ENCODE assay signal across 10 mouse cellular contexts in genomic region chr1:189879212-189879611, GRCm38 (mm10). TPM values are rescaled to one million over a fixed set of nuclear protein-coding genes. Genes with fewer than 3 reads are reported as not detected.
DNase-seq lines count a peak whose midpoint lies in the region; ATAC-seq and TF ChIP-seq lines count a peak whose summit lies in the region.
"Had no signal": no experiment of that assay in that cellular context is flagged by ENCODE, and none has a peak within 500 bp of the region (broad histone marks: within the 10 kb centered on the region; RNA-seq: fewer than 3 reads in every experiment).

No protein-coding gene starts in this region.

- no peaks in the 10 kb centered on the region for H3K79me2 ChIP-seq in heart, adult 2 months (replicated peaks; ENCODE audit: control insufficient read depth, insufficient read depth, low read length)

- CTCF ChIA-PET in Patski (lab: Charles Lee), result interaction anchor here (0.7 to 1.9 kb wide), 12 partner anchors 9 to 175 kb away, joined by 3 to 5 read pairs (median 3); no protein-coding TSS in a partner anchor

- TF ChIP-seq CTCF in heart, adult 2 months (IDR thresholded peaks at IDR 0.05), result peak; percentile 51
- TF ChIP-seq CTCF in Patski (IDR thresholded peaks at IDR 0.05), result no peak

- H3K9ac ChIP-seq in heart, adult 2 months (ENCODE audit: low read depth, low read length), result no peak overlapping the region
- no peak overlapping the region for H3K9ac ChIP-seq in limb, embryonic 11.5 days (ENCODE audit: low read length)
- no peak overlapping the region for H3K9ac ChIP-seq in limb, embryonic 13.5 days

- intact Hi-C loops in heart, adult 2 months (cut with DNase I), result no loop called here
- intact Hi-C loops in heart, postnatal 25 days (cut with DNase I), result no loop called here

- 46% methylated on average over 2 of the region's 2 CpGs for WGBS in heart, adult 2 months
- WGBS in limb, embryonic 11.5 days, result 76% methylated on average over 2 of the region's 2 CpGs
- 72% methylated on average over 2 of the region's 2 CpGs for WGBS in limb, embryonic 10.5 days
- 57% methylated on average over 2 of the region's 2 CpGs for WGBS in limb, embryonic 13.5 days

- POLR2A ChIA-PET in Patski (lab: Charles Lee), result interaction anchor here (0.9 kb wide), 1 partner anchor 177 kb away, joined by 3 read pairs; no protein-coding TSS in a partner anchor

- no peak overlapping the region for H3K4me2 ChIP-seq in limb, embryonic 11.5 days (ENCODE audit: low read depth, severe bottlenecking)
- no peak overlapping the region for H3K4me2 ChIP-seq in limb, embryonic 13.5 days (replicated peaks)

- TF ChIP-seq POLR2A in heart, adult 2 months (IDR thresholded peaks at IDR 0.05; ENCODE audit: insufficient read depth, low read depth, low read length), result no peak

- no peak for DNase-seq in heart, adult 2 months
- DNase-seq in heart, postnatal 25 days (ENCODE audit: low spot score), result no peak
- DNase-seq in limb, embryonic 11.5 days (ENCODE audit: low spot score), result no peak
- DNase-seq in limb, embryonic 10.5 days (ENCODE audit: low spot score), result no peak
- DNase-seq in Patski (ENCODE audit: low read depth, low spot score), result no peak
- DNase-seq in cerebellum, postnatal 14 days, result no peak
- no peak for DNase-seq in urinary bladder, postnatal 36 days (ENCODE audit: low spot score in 2 of 2)
- DNase-seq: layer of hippocampus, postnatal 36 days had no signal

- no peak for TF ChIP-seq EP300 in heart, adult 2 months (IDR thresholded peaks at IDR 0.05; ENCODE audit: insufficient read depth, low read depth, low read length)

- no peaks in the 10 kb centered on the region for H3K36me3 ChIP-seq in heart, adult 2 months (ENCODE audit: control insufficient read depth, insufficient read depth, low read length)
- H3K36me3 ChIP-seq in limb, embryonic 11.5 days (ENCODE audit: control insufficient read depth, insufficient read depth, low read length), result no peaks in the 10 kb centered on the region
- peaks cover 14% of the 10 kb centered on the region for H3K36me3 ChIP-seq in limb, embryonic 10.5 days
- peaks cover 35% of the 10 kb centered on the region for H3K36me3 ChIP-seq in limb, embryonic 13.5 days

- no peaks in the 10 kb centered on the region for H3K9me3 ChIP-seq in limb, embryonic 11.5 days (ENCODE audit: control insufficient read depth, low read length)
- H3K9me3 ChIP-seq in limb, embryonic 10.5 days (replicated peaks), result no peaks in the 10 kb centered on the region
- H3K9me3 ChIP-seq in limb, embryonic 13.5 days, result no peaks in the 10 kb centered on the region

- peaks cover 12% of the 10 kb centered on the region for H3K4me1 ChIP-seq in heart, adult 2 months (ENCODE audit: control insufficient read depth, insufficient read depth, low read length)
- peaks cover 9% of the 10 kb centered on the region; the same call in 1 of the 2 replicates for H3K4me1 ChIP-seq in limb, embryonic 11.5 days (ENCODE audit: control insufficient read depth, insufficient read depth, low read length)
- peaks cover 40% of the 10 kb centered on the region for H3K4me1 ChIP-seq in limb, embryonic 10.5 days
- peaks cover 41% of the 10 kb centered on the region for H3K4me1 ChIP-seq in limb, embryonic 13.5 days

- in situ Hi-C loops in Patski (cut with MboI; ENCODE audit: low pct_unique_long_range_greater_than_20kb), result loop anchor here (5.0 kb wide), 1 partner anchor 92 kb away; no protein-coding TSS in a partner anchor

- ATAC-seq in limb, embryonic 11.5 days (ENCODE audit: insufficient number of reproducible peaks, low FRiP score, low TSS enrichment, low read depth), result 0 out of 2 replicates have a peak, but pooled peaks have one; percentile 3
- peak; percentile 55 for ATAC-seq in Patski
- ATAC-seq in limb, embryonic 13.5 days (ENCODE audit: low FRiP score, low read depth), result 0 out of 2 replicates have a peak, but pooled peaks have one; percentile 21

- H3K4me3 ChIP-seq in heart, adult 2 months, result no peak overlapping the region
- no peak overlapping the region for H3K4me3 ChIP-seq in limb, embryonic 11.5 days (ENCODE audit: low read depth, low read length)
- H3K4me3 ChIP-seq in limb, embryonic 10.5 days, result no peak overlapping the region
- H3K4me3 ChIP-seq in limb, embryonic 13.5 days, result no peak overlapping the region
- H3K4me3 ChIP-seq: erythroblast, embryonic 14.5 days had no signal

- H3K27ac ChIP-seq in heart, adult 2 months, result peak overlapping the region; percentile 17; the same call in 1 of the 2 replicates
- no peak overlapping the region for H3K27ac ChIP-seq in limb, embryonic 11.5 days (replicated peaks; ENCODE audit: low read depth, low read length)
- no peak overlapping the region for H3K27ac ChIP-seq in limb, embryonic 10.5 days
- H3K27ac ChIP-seq in limb, embryonic 13.5 days, result peak overlapping the region; percentile 33; the same call in 1 of the 2 replicates

- no peaks in the 10 kb centered on the region for H3K27me3 ChIP-seq in heart, adult 2 months (ENCODE audit: control insufficient read depth, insufficient read depth, low read length)
- H3K27me3 ChIP-seq in limb, embryonic 11.5 days (ENCODE audit: control insufficient read depth, insufficient read depth, low read length), result no peaks in the 10 kb centered on the region
- no peaks in the 10 kb centered on the region for H3K27me3 ChIP-seq in limb, embryonic 10.5 days (ENCODE audit: low read depth, poor library complexity, severe bottlenecking)
- H3K27me3 ChIP-seq in Patski, result no peaks in the 10 kb centered on the region
- no peaks in the 10 kb centered on the region for H3K27me3 ChIP-seq in limb, embryonic 13.5 days

RNA-seq across cellular contexts. Expression of gene Smyd2, which starts 43.0 kb away (rescaled TPM):
- 10 to 100 TPM; 81.5 to 99.2 TPM for total RNA-seq in heart, adult 2 months (2021)
- polyA plus RNA-seq in heart, adult 2 months (2012; rRNA removed), result 117 and 142 TPM in 2 replicates
- total RNA-seq in heart, postnatal 25 days (2021), result 100 to 1,000 TPM; 105 to 109 TPM
- polyA plus RNA-seq in limb, embryonic 11.5 days (2014; fragmentation: Nextera tagmentation; extraction: Ambion mirVana), result 71.5 and 71.8 TPM in 2 replicates
- polyA plus RNA-seq in limb, embryonic 10.5 days (2016; fragmentation: Nextera tagmentation; extraction: Ambion mirVana), result 79.5 and 89.4 TPM in 2 replicates
- 113 TPM for polyA plus RNA-seq in Patski (2021)
- 87.3 and 92.9 TPM in 2 replicates for polyA plus RNA-seq in limb, embryonic 13.5 days (2015; fragmentation: Nextera tagmentation; extraction: Ambion mirVana)

Comparison
In these comparisons a context has a peak if more than half of its experiments do, and no peak if none do; other contexts are left out.
1. H3K27ac ChIP-seq: peak in heart, adult 2 months (single experiment) and limb, embryonic 13.5 days (single experiment); none in limb, embryonic 11.5 days (single experiment) and limb, embryonic 10.5 days (single experiment).
2. ATAC-seq: peak in every context shown above with its lines; median percentile 55 in Patski; 21 in limb, embryonic 13.5 days; 3 in limb, embryonic 11.5 days.